Mouse (Mus musculus) gastrocnemius, postnatal 14 days (tissue): ENCODE results near the gene Wdpcp. TPM values are rescaled to one million over a fixed set of nuclear protein-coding genes. Genes with fewer than 3 reads are reported as not detected.

Experiments
- microRNA-seq, 2 experiments: library from miRNA; unstranded; fragments of <30 nt; microRNA quantifications; one replicate each; pipeline ENCODE4 v1.2.0; 2021
- total RNA-seq, 2 experiments: library from RNA; stranded (reverse); gene quantifications; 2 replicates each; pipeline ENCODE4 v1.2.3; 2021

The Wdpcp gene
- total RNA-seq, 2 experiments from 2014 or later: 2.8 to 4.8 TPM

Small RNA genes lying within 50 kb of the gene (microRNA-seq; reads per million reads assigned to microRNA genes)
- gene Gm22990: 0 reads per million in 2 experiments

Other genes starting within 250 kb of the Wdpcp start
- gene Ugp2, start 201.0 kb upstream of the Wdpcp start, total RNA-seq: 100 to 1,000 TPM; 264 to 284 TPM
- gene Mdh1, start 132 bp downstream of the Wdpcp start, total RNA-seq: 100 to 1,000 TPM; 459 to 595 TPM